Mouse (Mus musculus): ENCODE results near the gene Sdc3.

Sdc3 gene

GRCm38 (mm10) chr4:130820594-130821255 lies 28.4 kb downstream of the Sdc3 start:
- in situ Hi-C loops (cut with MboI, MseI) = no loop called here

- in situ Hi-C loops (cut with MboI, MseI) = no loop called here
Measured at GRCm38 (mm10) chr4:130828851-130829673, 36.7 kb downstream of the Sdc3 start.

GRCm38 (mm10) chr4:130834122-130834521 lies 41.8 kb downstream of the Sdc3 start:
- in situ Hi-C loops (cut with MboI, MseI) = no loop called here

- in situ Hi-C loops (cut with MboI, MseI) = no loop called here
Measured at GRCm38 (mm10) chr4:130835550-130835949, 43.2 kb downstream of the Sdc3 start.

- in situ Hi-C loops (cut with MboI, MseI) = no loop called here
Measured at GRCm38 (mm10) chr4:130836281-130837061, 44.1 kb downstream of the Sdc3 start.

GRCm38 (mm10) chr4:130838585-130838984 lies 46.2 kb downstream of the Sdc3 start:
- in situ Hi-C loops (cut with MboI, MseI) = no loop called here

GRCm38 (mm10) chr4:130841107-130841840 lies 48.9 kb downstream of the Sdc3 start:
- in situ Hi-C loops (cut with MboI, MseI) = no loop called here

GRCm38 (mm10) chr4:130848814-130849213 lies 56.5 kb downstream of the Sdc3 start:
- in situ Hi-C loops (cut with MboI, MseI) = no loop called here

GRCm38 (mm10) chr4:130857661-130858060 lies 65.3 kb downstream of the Sdc3 start:
- in situ Hi-C loops (cut with MboI, MseI) = no loop called here

- in situ Hi-C loops (cut with MboI, MseI) = no loop called here
Measured at GRCm38 (mm10) chr4:130858880-130859279, 66.5 kb downstream of the Sdc3 start.

GRCm38 (mm10) chr4:130859467-130859866 lies 67.1 kb downstream of the Sdc3 start:
- in situ Hi-C loops (cut with MboI, MseI) = no loop called here

- in situ Hi-C loops (cut with MboI, MseI) = no loop called here
Measured at GRCm38 (mm10) chr4:130860902-130861652, 68.7 kb downstream of the Sdc3 start.

GRCm38 (mm10) chr4:130861653-130862208 lies 69.4 kb downstream of the Sdc3 start:
- in situ Hi-C loops (cut with MboI, MseI) = no loop called here

- in situ Hi-C loops (cut with MboI, MseI) = no loop called here
Measured at GRCm38 (mm10) chr4:130862538-130862937, 70.2 kb downstream of the Sdc3 start.

GRCm38 (mm10) chr4:130865460-130865859 lies 73.1 kb downstream of the Sdc3 start:
- in situ Hi-C loops (cut with MboI, MseI) = no loop called here

- in situ Hi-C loops (cut with MboI, MseI) = no loop called here
Measured at GRCm38 (mm10) chr4:130865901-130866371, 73.6 kb downstream of the Sdc3 start.

- in situ Hi-C loops (cut with MboI, MseI) = no loop called here
Measured at GRCm38 (mm10) chr4:130867940-130868339, 75.6 kb downstream of the Sdc3 start.

GRCm38 (mm10) chr4:130868803-130869202 lies 76.5 kb downstream of the Sdc3 start:
- in situ Hi-C loops (cut with MboI, MseI) = no loop called here

GRCm38 (mm10) chr4:130872414-130872813 lies 80.1 kb downstream of the Sdc3 start:
- in situ Hi-C loops (cut with MboI, MseI) = loop anchor here (10.0 kb wide), 1 partner anchor 88 kb away; no protein-coding TSS in a partner anchor

- in situ Hi-C loops (cut with MboI, MseI) = loop anchor here (10.0 kb wide), 1 partner anchor 89 kb away; no protein-coding TSS in a partner anchor
Measured at GRCm38 (mm10) chr4:130873440-130873839, 81.1 kb downstream of the Sdc3 start.
